Mouse (Mus musculus) cerebral cortex, adult 2 months (tissue): ENCODE results near the gene Pgc.

Experiments used
- WGBS: fragments of 180-500 bp; shearing (Covaris S2); methylation state at CpG from one replicate; pipeline ENCODE4 v1.1.7; 2018; 5-methylcytosine and 5-hydroxymethylcytosine counted together

Gene Pgc

GRCm38 (mm10) chr17:47726566-47726965 lies at the start of gene Pgc:
TSS of gene Pgc (plus strand) at chr17:47726842.
- 87% methylated on average over 11 of the region's 11 CpGs for WGBS

GRCm38 (mm10) chr17:47678238-47678637 lies 48.4 kb upstream of the Pgc start:
- WGBS, result 98% methylated on average over 5 of the region's 5 CpGs

DNA sequence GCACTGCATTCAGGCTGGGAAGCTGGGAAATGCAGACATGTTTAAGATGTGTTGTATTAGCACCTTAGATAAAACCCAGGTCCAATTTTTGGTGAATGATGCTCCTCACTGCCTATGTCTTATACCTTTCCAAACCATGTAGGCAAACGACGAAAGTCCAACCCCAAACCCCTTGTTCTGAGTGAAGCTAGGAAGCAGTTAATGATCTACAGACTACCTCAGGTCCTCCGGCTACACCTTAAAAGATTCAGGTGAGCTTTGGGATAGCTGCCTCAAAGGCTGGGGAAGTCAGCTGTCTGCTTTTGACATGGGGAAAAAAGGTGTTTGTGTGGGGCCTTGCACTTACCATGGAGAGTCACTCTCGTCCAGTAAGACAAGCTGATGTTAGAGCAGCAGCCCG lies 47.9 kb upstream of the Pgc start:
- 87% methylated on average over 5 of the region's 5 CpGs for WGBS

DNA sequence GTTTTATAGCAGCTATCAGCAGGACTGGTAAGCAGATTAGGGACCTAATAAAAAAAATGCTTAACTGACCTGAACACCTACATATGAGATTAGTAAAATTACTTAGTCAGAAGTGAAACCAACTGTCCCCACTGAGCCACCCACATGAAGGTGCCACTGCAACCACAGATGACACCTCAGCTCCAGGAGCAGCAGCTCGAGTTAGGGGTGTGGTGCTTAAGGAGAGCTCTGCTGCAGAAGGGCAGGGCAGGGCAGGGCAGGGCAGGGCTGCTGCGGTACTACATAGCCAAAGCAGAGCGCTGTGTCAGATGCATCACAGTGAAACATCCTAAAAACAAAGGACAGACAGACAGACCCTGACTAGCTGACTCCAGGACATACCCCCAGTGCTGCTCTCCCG lies 43.8 kb upstream of the Pgc start:
- 83% methylated on average over 4 of the region's 4 CpGs for WGBS

DNA sequence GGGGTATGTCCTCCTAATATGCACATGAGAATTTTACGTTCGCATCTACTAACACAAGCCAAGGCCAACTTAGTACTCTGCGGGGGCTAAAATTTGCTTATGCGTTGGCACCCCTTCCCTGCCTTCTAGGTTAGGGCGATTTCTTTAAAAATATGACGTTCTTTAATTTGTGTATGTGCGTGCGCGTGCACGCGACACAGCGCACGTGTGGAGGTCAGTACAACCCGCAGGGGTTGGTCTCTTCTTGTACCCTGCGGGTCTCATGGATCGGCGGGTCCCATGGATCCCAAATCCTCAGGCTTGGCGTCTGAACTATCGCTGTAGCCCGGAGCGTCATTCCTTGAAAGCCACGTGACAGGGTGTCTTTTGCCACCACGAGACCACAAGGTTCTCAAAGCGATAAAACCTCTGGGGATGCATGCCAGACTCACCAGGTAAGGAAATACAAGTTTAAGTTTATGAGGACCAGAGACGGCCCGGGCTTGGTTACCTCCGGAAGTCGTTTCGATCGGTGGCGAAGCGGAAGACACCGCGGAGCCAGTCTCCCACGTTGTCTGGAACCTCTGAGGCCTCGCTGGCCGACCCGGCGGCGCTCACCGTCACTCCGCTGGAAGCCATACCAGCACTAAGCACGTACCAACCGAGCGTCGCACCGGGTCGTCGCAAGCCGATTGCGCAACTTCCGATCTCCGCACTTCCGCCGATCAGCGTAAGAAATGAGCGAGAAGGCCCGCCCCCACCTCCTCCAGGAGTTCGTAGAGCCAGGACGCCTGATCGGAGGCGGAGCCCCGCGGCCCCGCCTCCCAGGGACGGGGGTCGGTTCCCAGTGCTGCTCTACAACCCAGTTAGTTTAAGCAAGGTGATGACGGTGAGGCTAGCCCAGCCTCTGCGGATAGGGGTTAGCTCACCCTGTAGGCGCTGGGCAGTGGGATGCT lies 39.0 kb upstream of the Pgc start:
- under 1% methylated on average over 70 of the region's 70 CpGs for WGBS

DNA sequence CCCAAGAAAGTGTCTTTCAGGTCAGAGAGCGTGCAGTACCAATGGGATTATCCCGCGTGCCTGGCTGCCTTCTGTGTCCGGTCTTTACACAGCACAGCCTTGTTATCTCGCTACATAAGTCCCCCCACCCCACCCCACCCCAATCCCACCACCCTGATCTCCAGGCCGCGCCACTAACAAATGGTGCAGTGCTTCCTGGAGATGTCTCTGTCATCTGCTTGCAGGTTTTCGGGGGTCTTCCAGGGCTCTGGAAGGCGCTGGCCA lies 38.4 kb upstream of the Pgc start, which contains the start of gene Tomm6:
Gene Tomm6 (minus strand): TSS at position 43 of the 264 bp plus-strand sequence.
- WGBS, result under 1% methylated on average over 9 of the region's 9 CpGs

DNA sequence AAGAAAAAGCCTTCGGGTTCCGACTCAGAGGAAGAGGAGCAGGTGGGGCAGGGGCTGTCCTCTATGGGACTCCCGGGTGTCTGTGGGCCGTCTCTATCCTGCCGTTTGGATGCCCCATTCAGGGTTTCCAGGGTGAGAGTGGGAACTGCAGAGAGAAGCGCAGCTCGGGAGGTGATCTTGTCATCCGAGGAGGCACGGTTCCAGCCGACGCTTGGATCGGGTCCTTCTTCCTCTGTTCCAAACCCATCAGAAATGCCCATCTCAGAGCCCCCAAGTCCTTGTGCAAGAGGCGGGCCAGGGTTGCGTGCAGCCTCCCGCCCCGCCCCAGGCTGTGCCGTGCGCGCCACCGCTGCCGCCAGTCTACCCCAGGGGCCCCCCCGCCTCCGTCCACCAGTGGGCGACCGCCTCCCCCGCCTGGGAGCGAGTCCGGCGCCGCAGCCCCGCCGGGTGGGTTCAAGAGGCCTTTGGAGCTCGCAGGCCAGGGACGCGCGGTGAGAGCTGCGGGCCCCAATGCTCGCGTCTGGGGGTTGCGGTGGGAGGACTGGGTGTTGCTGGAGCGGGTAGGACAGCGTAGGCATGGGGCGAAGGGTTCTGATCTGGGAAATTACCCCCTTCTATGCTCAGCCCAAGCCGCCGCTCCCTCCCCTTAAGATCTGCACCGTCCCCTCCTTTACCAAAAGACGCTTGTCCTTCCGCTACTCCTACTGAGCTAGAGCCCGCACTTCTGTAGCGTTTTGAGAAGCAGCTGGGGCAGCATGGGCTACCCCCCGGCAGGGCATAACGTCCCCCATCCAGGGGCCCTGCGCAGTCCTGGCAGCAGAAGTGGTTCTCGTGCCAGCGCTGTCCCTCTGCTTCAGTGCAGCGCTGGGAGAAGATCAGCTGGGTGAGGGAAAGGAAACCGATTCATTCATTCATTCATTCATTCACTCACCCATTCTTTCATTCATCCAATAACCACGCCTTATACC lies 37.8 kb upstream of the Pgc start, which contains the start of gene Frs3:
Gene Frs3 (plus strand): TSS at position 423 of the 968 bp plus-strand sequence.
- WGBS, result 1% methylated on average over 53 of the region's 58 CpGs

- WGBS, result 77% methylated on average over 8 of the region's 8 CpGs
Measured at GRCm38 (mm10) chr17:47689894-47690293, 36.7 kb upstream of the Pgc start.

- 96% methylated on average over 3 of the region's 3 CpGs for WGBS
Measured at GRCm38 (mm10) chr17:47691650-47692049, 35.0 kb upstream of the Pgc start.

- WGBS, result 53% methylated on average over 13 of the region's 13 CpGs
Measured at GRCm38 (mm10) chr17:47693671-47694441, 32.8 kb upstream of the Pgc start.

DNA sequence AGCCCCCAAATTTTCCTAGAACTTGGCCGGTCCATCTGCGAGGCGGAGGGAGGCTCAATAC lies 32.4 kb upstream of the Pgc start, which contains the start of gene Gm21981:
Gene Gm21981 (minus strand): TSS at position 14 of the 61 bp plus-strand sequence.
- 2% methylated on average over 3 of the region's 3 CpGs for WGBS

DNA sequence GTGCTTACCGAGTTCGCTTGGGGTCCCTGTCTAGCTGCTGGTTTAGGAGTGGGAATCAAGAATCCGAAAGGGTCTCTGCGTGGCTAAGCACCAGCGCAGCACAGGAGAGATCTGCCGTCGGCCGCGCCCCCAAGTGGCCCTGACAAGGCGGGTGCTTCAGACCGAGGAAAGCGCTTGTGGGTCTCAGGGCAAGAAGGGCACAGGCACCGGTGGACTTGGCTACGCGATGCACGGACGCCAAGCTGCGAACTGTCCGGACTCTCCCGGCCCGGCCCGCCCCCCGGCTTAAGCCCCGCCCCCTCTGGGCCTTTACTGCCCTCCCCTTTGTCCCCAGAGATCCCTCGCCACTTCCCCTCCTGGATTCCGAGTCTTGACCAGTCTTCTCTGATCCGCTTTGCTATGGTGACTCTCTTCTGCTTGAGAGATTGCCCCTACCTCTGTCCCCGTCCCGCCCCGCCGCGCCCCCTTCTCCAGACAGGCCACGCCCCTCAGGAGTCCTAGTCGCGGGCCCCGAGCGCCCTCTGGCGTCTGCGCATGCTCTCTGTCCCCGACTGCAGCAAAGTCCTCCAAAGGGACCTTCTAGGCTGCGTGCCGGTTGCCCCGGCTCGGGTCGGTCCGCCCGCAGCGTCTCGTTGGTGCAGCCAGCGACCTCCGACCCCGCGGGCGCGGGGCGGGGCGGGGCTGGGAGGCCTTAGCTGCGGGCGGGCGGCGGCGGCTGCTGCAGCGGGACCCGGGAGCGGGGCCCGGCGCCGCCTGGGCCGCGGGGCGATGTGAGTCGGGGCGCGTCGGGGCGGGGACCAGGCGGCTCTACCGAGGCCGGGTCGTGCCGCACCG lies 31.9 kb upstream of the Pgc start, which contains the start of gene Prickle4:
Gene Prickle4 (minus strand): TSS at position 234 of the 834 bp plus-strand sequence.
- WGBS, result 2% methylated on average over 80 of the region's 82 CpGs

DNA sequence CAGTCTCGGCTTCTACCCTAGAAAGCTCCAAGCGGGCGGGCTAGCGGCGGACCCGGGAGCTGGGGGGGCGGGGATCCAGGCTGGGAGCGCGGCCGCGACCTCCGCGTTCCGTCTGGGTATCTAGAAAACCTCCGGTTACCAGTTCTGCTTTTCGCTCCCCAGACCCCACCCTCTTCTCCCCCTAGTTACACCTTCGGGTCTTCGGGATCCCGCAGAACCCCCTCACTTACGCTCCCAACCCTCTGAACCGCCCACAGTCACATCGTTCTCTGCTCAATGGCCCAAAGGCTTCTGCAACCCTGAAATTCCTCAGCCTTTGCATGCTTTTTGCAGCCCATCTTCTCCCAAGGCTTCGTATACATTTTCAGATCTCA lies 31.3 kb upstream of the Pgc start:
- under 1% methylated on average over 22 of the region's 23 CpGs for WGBS

DNA sequence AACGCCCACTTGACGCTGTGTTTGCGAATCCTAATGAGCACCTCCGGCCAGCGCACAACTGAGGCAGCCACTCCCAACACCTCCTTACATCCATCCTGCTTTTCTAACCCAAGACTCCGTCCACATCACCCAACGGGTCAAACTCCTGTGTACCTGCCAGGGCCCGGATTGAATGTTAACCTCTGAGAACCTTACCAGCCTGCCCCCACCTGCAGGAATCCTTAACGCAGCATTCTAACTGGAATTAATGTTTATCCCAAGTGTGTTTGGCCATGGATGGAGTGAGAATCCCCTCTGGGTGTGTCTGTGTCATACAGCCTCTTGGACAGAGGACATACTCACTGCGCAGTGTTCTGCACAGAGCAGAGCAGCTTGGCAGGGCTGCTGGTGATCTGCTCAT lies 28.5 kb upstream of the Pgc start:
- 95% methylated on average over 10 of the region's 10 CpGs for WGBS

GRCm38 (mm10) chr17:47699055-47699454 lies 27.6 kb upstream of the Pgc start:
- 83% methylated on average over 2 of the region's 2 CpGs for WGBS

DNA sequence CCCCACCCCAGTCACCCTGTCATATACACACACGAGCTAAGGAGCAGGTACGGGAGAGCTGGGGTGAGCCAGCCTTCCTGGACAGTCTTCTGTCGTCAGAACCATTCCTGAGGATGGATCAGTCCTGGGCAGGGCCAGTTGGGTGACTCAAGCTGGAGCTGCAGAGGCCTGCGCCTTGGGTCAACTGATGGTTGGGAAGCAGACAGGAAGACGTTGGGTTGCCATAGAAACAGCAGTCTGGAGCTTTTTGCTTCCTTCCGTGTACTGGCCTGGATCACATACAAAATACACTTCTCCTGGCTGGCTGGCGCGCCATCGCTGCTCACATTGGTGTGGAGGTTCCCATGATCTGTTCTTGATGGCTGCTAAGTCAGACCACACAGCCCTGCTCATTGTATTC lies 24.8 kb upstream of the Pgc start:
- WGBS, result 66% methylated on average over 9 of the region's 9 CpGs

DNA sequence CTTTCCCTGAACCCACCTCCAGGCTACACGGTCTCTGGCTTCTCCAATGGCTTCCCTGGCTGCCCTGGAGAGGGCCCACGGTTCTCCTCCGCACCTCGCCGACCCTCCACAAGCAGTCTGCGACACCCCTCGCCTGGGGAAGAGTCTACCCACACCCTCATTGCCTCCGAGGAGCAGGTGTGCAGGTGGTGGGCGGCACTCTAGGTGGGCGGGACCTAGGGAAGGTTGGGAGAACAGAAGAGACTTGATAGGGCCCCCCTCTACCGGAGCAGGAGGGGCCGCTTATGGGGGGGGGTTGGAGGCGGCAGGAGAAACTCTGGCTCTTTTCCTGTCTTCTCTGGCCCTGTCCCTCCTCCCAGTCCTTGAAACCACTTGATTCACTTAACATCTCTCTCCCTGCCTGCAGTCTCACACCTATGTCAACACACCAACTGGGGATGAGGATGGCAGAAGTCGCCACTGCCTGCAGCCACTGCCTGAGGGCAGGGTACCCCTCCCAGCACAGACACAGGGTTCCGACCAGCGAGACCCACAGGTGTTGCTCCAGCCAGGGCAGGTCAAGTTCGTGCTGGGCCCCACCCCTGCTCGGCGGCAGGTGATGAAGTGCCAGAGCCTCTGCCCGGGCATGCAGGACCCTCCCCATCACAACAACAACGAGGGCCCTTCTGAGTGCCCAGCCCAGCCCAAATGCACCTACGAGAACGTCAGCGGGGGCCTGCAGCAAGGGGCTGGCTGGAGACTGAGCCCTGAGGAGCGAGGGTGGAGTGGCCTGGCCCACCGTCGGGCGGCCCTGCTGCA lies 23.9 kb upstream of the Pgc start:
- 69% methylated on average over 28 of the region's 28 CpGs for WGBS

DNA sequence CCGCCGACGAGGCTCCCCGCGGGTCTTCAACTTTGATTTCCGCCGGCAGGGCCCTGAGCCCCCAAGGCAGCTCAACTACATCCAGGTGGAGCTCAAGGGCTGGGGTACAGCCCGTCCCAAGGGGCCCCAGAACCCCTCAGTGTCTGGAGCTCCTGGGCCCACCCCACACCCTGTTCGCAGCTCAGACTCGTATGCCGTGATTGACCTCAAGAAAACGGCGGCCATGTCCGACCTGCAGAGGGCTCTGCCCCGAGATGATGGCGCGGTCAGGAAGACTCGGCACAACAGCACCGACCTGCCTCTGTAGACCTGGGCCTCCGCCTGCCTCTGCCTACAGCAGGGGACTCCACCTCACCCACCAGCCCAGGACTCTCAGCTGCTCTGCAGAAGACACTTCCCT lies 23.1 kb upstream of the Pgc start:
- WGBS, result 66% methylated on average over 20 of the region's 20 CpGs

- WGBS, result 93% methylated on average over 4 of the region's 4 CpGs
Measured at GRCm38 (mm10) chr17:47704692-47705091, 21.9 kb upstream of the Pgc start.

GRCm38 (mm10) chr17:47706196-47706595 lies 20.4 kb upstream of the Pgc start:
- WGBS, result 81% methylated on average over 1 of the region's 1 CpGs

GRCm38 (mm10) chr17:47707961-47708360 lies 18.7 kb upstream of the Pgc start:
- WGBS, result 89% methylated on average over 3 of the region's 3 CpGs
